Mouse (Mus musculus) gastrocnemius, postnatal 25 days (tissue): ENCODE measurements around the gene Akr1b8. TPM values are rescaled to one million over a fixed set of nuclear protein-coding genes. Genes with fewer than 3 reads are reported as not detected.
"Not testable (repeated sequence)": the region's sequence is repeated elsewhere in the genome, so short reads cannot be mapped to it uniquely, and the experiment has no call there.

Source experiments
- DNase-seq: peaks from one replicate; pipeline ENCODE4 v3.0.0; 2022
- total RNA-seq, 2 experiments: library from RNA; stranded (reverse); gene quantifications; 1 replicate in 1 of 2; 2 replicates in 1 of 2; pipeline ENCODE4 v1.2.3; 2021

The Akr1b8 gene
- total RNA-seq, 2 experiments from 2014 or later = 1.6 to 3.7 TPM

DNA sequence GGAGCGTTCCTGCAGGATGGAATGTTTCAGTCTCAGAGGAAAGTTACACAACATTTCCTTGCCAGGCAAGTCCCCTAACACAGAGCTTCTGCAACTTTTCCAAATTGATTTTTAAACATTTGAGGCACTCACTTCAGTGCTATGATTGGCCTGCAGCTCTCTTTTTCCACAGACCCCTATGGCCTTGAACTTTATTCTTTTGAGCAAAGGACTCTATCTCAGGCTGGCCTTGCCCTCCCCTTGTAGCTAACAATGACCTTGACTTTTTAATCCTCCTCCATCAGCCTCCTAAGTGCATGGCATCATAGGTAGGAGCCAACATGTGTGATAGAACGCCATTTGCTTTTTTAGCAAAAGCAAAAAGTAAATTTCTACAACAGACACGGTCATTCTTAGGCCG, 52.8 kb downstream of the Akr1b8 start:
- no peak for DNase-seq

DNA sequence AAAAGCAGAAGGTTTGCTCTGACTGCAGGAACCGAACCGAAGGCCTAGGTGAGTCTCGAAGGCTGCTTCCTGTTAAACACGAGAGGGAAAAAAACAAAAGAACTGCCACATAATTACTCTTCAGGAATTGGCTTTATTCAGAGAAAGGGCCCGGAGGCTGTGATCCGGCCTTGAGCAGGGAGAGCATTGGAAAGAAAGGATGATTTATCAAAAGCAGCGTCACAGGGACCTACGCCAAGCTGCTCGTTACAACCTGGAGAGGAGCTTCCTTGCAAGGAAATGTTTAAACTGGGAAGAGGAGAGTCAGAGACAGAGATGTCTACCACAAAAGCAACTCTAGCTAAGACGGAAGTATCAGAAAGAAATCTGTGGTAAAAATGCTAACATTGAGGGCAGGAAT, 53.5 kb downstream of the Akr1b8 start:
- no peak for DNase-seq

DNA sequence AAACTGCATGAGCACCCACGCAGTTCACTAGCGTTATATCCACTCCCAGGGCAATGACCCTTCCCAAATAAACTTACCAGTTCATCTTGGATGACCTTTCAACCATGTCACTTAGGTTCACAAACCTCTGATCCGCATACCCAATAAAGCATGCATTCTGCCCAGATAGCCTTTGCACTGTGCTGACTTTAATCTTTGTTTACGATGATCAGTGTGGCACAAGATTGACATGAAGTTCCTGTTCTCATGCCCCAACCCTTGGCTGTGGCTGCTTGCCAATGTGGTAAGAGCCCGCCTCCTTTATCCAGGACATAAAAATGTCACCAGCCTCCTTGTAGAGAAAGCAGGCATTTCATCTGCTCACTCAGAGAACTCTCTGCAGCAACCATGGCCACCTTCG, 58.1 kb downstream of the Akr1b8 start, which contains the start of gene Akr1b7:
Gene Akr1b7, plus strand, starts transcription at position 312 of the 400 bp plus-strand sequence.
- no peak for DNase-seq

DNA sequence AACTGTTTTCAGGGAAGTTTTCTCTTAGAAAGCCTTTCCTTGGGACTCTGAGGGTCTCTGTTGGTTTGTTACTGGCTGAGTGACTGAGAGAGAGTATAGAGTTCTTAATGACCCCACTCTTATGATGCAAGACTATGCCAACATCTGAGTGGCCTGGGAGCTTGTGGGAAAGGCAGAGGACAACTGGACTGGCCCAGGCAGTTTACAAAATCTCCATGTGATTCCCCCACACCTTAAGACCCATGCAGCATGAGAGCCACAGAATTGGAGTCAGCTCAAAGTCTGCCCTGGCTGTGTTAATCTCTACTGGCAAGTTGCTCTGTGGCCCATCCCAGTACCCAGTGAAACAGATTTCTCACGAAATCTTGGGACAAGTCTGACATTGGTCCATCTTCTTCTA, 58.8 kb downstream of the Akr1b8 start:
- DNase-seq = no peak

- DNase-seq = not testable (repeated sequence)
Measured at GRCm38 (mm10) chr6:34413386-34413785, 59.5 kb downstream of the Akr1b8 start.

- DNase-seq = no peak
Measured at GRCm38 (mm10) chr6:34416521-34416920, 62.6 kb downstream of the Akr1b8 start.

Other genes starting within 250 kb of the Akr1b8 start
- gene Slc35b4, start 177.0 kb upstream of the Akr1b8 start, total RNA-seq = 1 to 10 TPM; 5.9 to 8.7 TPM
- gene Akr1b3, start 36.6 kb upstream of the Akr1b8 start, total RNA-seq = 100 to 1,000 TPM; 161 to 169 TPM
- gene Akr1b10, start 30.1 kb downstream of the Akr1b8 start, total RNA-seq = 10 to 100 TPM; 47.3 to 53.4 TPM
- gene Akr1b7, start 58.2 kb downstream of the Akr1b8 start, total RNA-seq = not detected
- 10 to 100 TPM; 70.9 to 77.3 TPM for gene Bpgm, start 122.1 kb downstream of the Akr1b8 start, total RNA-seq
- gene Cald1, start 244.4 kb downstream of the Akr1b8 start, total RNA-seq = 10 to 100 TPM; 33.2 to 40.8 TPM